Mouse (Mus musculus): ENCODE measurements at regions not wholly inside any gene's neighbourhood (a gene's known extent, or its start where the extent isn't known, plus 50 kb on each side); places are given as distances from the start of the nearest gene placed in this dataset.
A peak's percentile ranks its signal among the peaks of the same experiment; 100 is the strongest.
"Not testable (repeated sequence)": the region's sequence is repeated elsewhere in the genome, so short reads cannot be mapped to it uniquely, and the experiment has no call there.

DNA sequence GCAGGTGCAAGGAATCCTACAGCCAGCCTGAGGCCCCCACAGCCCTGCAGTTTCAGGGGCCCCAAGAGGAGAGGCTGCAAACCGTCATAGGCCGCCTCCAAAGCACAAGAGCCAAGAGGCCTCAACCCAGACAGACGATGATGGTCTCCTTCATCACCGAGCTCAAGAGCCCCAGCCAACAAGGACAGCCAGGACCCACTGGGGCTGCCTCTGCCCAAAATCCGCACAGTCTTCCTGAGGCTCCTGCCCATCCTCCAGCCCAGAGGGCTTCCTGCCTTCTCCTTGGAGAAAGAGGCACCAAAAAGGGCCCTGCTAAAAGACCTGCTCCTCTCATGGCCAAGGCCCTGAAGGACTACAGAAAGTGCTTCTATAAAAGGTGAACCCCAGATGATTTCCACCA is 112.3 kb downstream of the Nus1 start:
- not testable (repeated sequence) for DNase-seq

- DNase-seq: no peak
These were observed 113.5 kb downstream of the Nus1 start for GRCm38 (mm10) chr10:52530846-52531245.

- DNase-seq: no peak
These were observed 116.0 kb downstream of the Nus1 start for GRCm38 (mm10) chr10:52533278-52533892.

DNA sequence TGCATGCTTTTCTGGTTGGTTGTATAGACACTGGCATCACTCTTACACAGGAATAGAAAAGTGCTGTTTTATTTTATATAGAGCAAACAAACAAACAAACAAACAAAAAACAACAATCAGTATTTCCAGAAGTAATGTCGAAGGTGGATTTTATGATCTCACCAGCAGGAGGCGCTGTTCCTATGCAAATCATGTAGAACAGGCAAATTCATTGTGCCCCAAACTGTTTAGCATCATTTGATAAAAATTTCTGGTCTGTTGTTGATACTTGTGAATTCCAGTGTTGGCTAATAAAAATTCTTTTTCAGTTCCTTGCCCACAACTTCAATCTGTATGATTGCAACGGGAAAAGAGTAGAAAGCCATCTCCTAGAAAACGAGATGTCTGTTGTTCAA is 116.5 kb downstream of the Nus1 start:
- peak in 1 of 2 experiments; percentile 30 for DNase-seq

DNA sequence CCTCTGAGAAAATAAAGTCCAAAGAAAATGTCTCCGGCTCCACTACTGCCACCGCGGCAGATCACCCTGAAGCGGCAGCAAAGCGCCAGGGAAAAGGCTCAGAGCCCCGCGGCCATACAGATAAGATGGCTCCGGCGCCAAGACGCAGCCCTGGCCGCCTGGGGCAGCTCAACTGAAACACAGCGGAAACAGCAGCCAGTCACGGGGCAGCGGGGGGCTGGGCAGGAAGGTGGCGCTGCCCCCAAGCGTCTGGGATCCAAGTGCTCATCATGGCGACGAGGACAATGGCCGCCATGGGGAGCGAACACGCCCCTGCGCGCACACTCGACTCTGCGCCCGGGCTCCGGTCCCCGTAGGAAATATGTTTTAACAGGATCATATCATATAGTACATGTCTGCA is 128.2 kb downstream of the Nus1 start:
- no peak for DNase-seq

DNA sequence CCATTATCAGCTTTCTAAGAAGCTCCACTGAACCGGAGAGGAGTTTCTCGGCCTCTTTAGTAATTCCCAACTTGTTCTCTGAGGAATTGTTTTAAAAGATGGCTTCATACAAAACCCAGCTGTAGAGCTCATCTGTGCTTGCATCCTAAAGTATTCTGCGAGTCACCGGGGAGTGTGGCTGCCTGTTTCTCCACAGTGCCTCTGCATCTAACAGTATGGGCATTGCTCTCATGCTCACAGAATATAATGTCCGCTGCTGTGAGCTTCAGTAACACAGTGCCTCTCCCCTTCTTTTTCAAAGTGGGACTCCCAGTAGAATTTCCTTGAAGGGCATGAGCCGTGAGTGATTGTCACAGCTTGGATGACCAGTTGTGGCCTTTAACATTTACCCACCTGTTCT is 113.0 kb upstream of the Slc35f1 start:
- no peak for DNase-seq

DNA sequence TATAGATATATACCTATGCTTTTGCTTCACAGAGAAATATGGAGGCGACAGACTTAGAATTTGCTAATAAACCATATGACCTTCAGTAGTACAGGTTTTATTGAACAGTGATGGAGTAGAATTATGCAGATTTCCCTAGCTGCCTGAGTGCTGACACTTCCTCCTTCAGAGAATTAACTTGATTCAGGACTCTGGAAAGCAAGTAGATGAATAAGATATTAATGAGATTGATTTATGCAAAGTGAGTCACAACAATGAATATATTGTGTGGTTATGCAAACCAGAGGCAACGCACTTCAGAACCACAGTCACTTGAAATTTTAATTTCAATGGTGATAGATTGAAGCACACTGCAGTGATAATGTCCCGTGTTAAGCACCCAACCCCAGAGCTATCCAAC is 112.5 kb upstream of the Slc35f1 start:
- no peak for DNase-seq

- no peak for DNase-seq
These were observed 112.0 kb upstream of the Slc35f1 start for GRCm38 (mm10) chr10:52578238-52578832.

DNA sequence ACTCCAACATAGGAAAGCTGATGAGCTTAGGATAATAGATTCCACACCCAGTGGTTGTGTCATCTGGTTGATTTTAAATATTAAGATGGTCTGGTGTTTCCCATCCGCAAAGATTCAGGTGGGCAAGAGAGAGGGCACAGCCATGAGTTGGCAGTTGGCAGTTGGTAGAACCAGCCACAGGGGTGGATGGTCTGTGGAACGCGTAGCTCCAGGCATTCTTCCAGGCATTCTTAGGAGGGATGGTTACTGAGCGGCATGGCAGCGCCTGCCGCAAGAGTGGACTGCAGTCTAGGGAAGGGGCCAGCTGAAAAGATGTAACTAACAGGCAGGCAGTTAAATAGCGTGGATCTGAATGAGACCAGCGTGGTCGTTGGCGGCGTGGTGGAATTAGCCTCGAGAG is 96.6 kb upstream of the Slc35f1 start:
- no peak for DNase-seq

Data from layer of hippocampus, postnatal 36 days (tissue).